Mouse (Mus musculus) liver, adult 2 months (tissue): ENCODE results near the gene Echdc2. TPM values are rescaled to one million over a fixed set of nuclear protein-coding genes. Genes with fewer than 3 reads are reported as not detected.

Experiments used
- DNase-seq: peaks from one replicate; pipeline ENCODE4 v3.0.0-alpha.2; 2011; ENCODE audit warnings: low read depth, low spot score; ENCODE audit errors: extremely low read depth
- H3K27ac ChIP-seq: fragments of 200-500 bp; replicated peaks from 2 replicates; pipeline ENCODE4 v1.5.1; 2012; ENCODE audit warnings: low read depth, mild to moderate bottlenecking, control low read depth, inconsistent platforms, low read length; ENCODE audit not compliant: insufficient read depth
- H3K27me3 ChIP-seq: fragments of 200-500 bp; 2 replicates; pipeline ENCODE4 v1.6.1; 2012; ENCODE audit warnings: mild to moderate bottlenecking, moderate library complexity, low read length, inconsistent platforms; ENCODE audit not compliant: control insufficient read depth, insufficient read depth
- H3K36me3 ChIP-seq: fragments of 200-500 bp; 2 replicates; pipeline ENCODE4 v1.6.1; 2012; ENCODE audit warnings: low read length, inconsistent platforms; ENCODE audit not compliant: control insufficient read depth, insufficient read depth
- H3K4me1 ChIP-seq: fragments of 200-500 bp; 2 replicates; pipeline ENCODE4 v1.6.1; 2011; ENCODE audit warnings: low read length; ENCODE audit not compliant: control insufficient read depth, insufficient read depth
- H3K4me3 ChIP-seq: fragments of 200-500 bp; 2 replicates; pipeline ENCODE4 v1.5.1; 2011; ENCODE audit warnings: low read depth, mild to moderate bottlenecking, control low read depth, low read length, moderate library complexity; ENCODE audit not compliant: insufficient read depth
- H3K79me2 ChIP-seq: fragments of 200-500 bp; 2 replicates; pipeline ENCODE4 v1.6.1; 2012; ENCODE audit warnings: inconsistent platforms, mild to moderate bottlenecking, low read length, moderate library complexity; ENCODE audit not compliant: control insufficient read depth, insufficient read depth
- H3K9ac ChIP-seq: fragments of 200-500 bp; 2 replicates; pipeline ENCODE4 v1.6.1; 2012; ENCODE audit warnings: low read depth, mild to moderate bottlenecking, control low read depth, inconsistent platforms, low read length
- CTCF ChIP-seq: fragments of 200-500 bp; IDR thresholded peaks from 2 replicates; pipeline ENCODE4 v1.5.1; 2011; ENCODE audit warnings: low read depth, low read length, control low read depth
- POLR2A ChIP-seq: fragments of 200-500 bp; IDR thresholded peaks from 2 replicates; pipeline ENCODE4 v1.6.1; 2011; ENCODE audit warnings: low read length, control low read depth; ENCODE audit not compliant: insufficient read depth; ENCODE audit errors: extremely low read depth
- WGBS: fragments of 180-500 bp; shearing (Covaris S2); methylation state at CpG from one replicate; pipeline ENCODE4 v1.1.7; 2018; 5-methylcytosine and 5-hydroxymethylcytosine counted together
- polyA plus RNA-seq: library from polyadenylated mRNA; depleted of rRNA; stranded (reverse); fragments of >200 nt; gene quantifications from 2 replicates; pipeline ENCODE4 v1.2.3, GENCODE M21; 2012; rRNA removed
- total RNA-seq: library from RNA; depleted of rRNA; stranded (reverse); fragments of >200 nt; gene quantifications from 2 replicates; pipeline ENCODE4 v1.2.3, GENCODE M21; 2014; rRNA removed

Gene Echdc2
- total and polyA plus RNA-seq, 2 experiments: 141 to 264 TPM

DNA sequence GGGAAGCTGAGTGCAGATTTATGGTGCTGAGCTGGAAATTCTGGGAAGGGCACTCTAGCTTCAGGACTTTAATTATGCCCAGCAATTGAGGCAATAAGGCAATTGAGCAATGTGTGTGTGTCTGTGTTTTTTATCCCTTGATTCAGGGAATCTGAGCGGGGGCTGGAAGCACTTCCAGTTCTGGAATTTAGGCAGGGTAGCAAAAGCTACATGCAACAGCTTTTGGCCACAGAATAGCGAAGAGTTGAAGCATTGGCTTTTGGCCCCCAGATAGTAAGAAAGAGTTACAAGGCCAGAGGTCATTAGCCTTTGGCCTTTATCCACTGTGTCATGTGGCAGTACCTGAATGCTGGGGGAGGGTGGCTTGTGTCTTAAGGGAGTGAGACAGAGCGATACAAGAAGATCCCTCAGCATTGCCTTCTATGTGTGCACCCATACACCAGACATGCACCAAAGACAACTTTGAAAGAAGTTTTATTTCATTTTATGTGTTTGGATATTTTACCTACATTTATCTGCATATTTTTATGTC lies 60.2 kb downstream of the Echdc2 start:
- Histone ChIP-seq H3K27me3 (no peaks in the 10 kb centered on the region), H3K9ac (peak overlapping the region; percentile 77), H3K4me1 (peaks cover 23% of the 10 kb centered on the region), H3K4me3 (peak overlapping the region; percentile 22), H3K27ac (peak overlapping the region; percentile 100), H3K79me2 (no peaks in the 10 kb centered on the region), H3K36me3 (0 out of 2 replicates have a peak, but pooled peaks cover 2% of the 10 kb centered on the region)
- 17% methylated on average over 3 of the region's 3 CpGs for WGBS
- TF ChIP-seq CTCF (no peak), POLR2A (no peak)
- DNase-seq: peak; percentile 99

Other genes starting within 250 kb of the Echdc2 start
- 106 and 125 TPM in 2 replicates for gene Cpt2, start 241.8 kb upstream of the Echdc2 start, total RNA-seq
- gene Cpt2, start 241.8 kb upstream of the Echdc2 start, polyA plus RNA-seq: 159 and 191 TPM in 2 replicates
- gene Slc1a7, start 197.1 kb upstream of the Echdc2 start, total RNA-seq: 0.07 and 0.09 TPM in 2 replicates
- gene Slc1a7, start 197.1 kb upstream of the Echdc2 start, polyA plus RNA-seq: 0.04 and 0.07 TPM in 2 replicates
- gene Podn, start 69.0 kb upstream of the Echdc2 start, total RNA-seq: 1.9 and 2.7 TPM in 2 replicates
- 2.9 and 3.8 TPM in 2 replicates for gene Podn, start 69.0 kb upstream of the Echdc2 start, polyA plus RNA-seq
- 2,678 and 3,000 TPM in 2 replicates for gene Scp2, start 20.4 kb upstream of the Echdc2 start, total RNA-seq
- gene Scp2, start 20.4 kb upstream of the Echdc2 start, polyA plus RNA-seq: 1,138 and 1,579 TPM in 2 replicates
- gene Zyg11a, start 52.6 kb downstream of the Echdc2 start, total RNA-seq: 5.9 and 7.1 TPM in 2 replicates
- gene Zyg11a, start 52.6 kb downstream of the Echdc2 start, polyA plus RNA-seq: 3.0 and 6.7 TPM in 2 replicates
- gene Zyg11b, start 135.7 kb downstream of the Echdc2 start, total RNA-seq: 25.4 and 28.8 TPM in 2 replicates
- gene Zyg11b, start 135.7 kb downstream of the Echdc2 start, polyA plus RNA-seq: 5.8 and 6.4 TPM in 2 replicates
- gene Coa7, start 162.7 kb downstream of the Echdc2 start, total RNA-seq: 11.7 and 16.3 TPM in 2 replicates
- gene Coa7, start 162.7 kb downstream of the Echdc2 start, polyA plus RNA-seq: 19.3 and 21.9 TPM in 2 replicates
- not detected in 2 replicates for gene Shisal2a, start 217.9 kb downstream of the Echdc2 start, total RNA-seq
- gene Shisal2a, start 217.9 kb downstream of the Echdc2 start, polyA plus RNA-seq: not detected in 2 replicates
- gene Gpx7, start 241.5 kb downstream of the Echdc2 start, total RNA-seq: 3.5 and 3.7 TPM in 2 replicates
- 2.0 and 3.2 TPM in 2 replicates for gene Gpx7, start 241.5 kb downstream of the Echdc2 start, polyA plus RNA-seq